8 mouse cellular contexts compared by ENCODE assay signal in genomic region chr1:73962668-73963371, GRCm38 (mm10).
DNase-seq lines count a peak whose midpoint lies in the region; ATAC-seq and TF ChIP-seq lines count a peak whose summit lies in the region.

No protein-coding gene starts in this region.

- no peaks in the 10 kb centered on the region for H3K9me3 ChIP-seq in hindbrain, embryonic 16.5 days (ENCODE audit: control insufficient read depth, low read length)
- no peaks in the 10 kb centered on the region for H3K9me3 ChIP-seq in limb, embryonic 14.5 days (ENCODE audit: control insufficient read depth, low read length)
- H3K9me3 ChIP-seq in midbrain, embryonic 14.5 days (ENCODE audit: control insufficient read depth, low read length), result no peaks in the 10 kb centered on the region

- H3K4me2 ChIP-seq in hindbrain, embryonic 16.5 days (ENCODE audit: low read length), result peak overlapping the region; percentile 35
- peak overlapping the region; percentile 41 for H3K4me2 ChIP-seq in limb, embryonic 14.5 days (replicated peaks; ENCODE audit: low read depth, low read length, severe bottlenecking)
- peak overlapping the region; percentile 32; the same call in 1 of the 2 replicates for H3K4me2 ChIP-seq in midbrain, embryonic 14.5 days (ENCODE audit: low read length)

- H3K27ac ChIP-seq in hindbrain, embryonic 16.5 days (ENCODE audit: low read depth, low read length), result peak overlapping the region; percentile 69
- peak overlapping the region; percentile 96 for H3K27ac ChIP-seq in limb, embryonic 14.5 days (replicated peaks; ENCODE audit: low read depth, low read length)
- peak overlapping the region; percentile 60; the same call in 1 of the 2 replicates for H3K27ac ChIP-seq in midbrain, embryonic 14.5 days (replicated peaks; ENCODE audit: low read depth, low read length)

- H3K9ac ChIP-seq in hindbrain, embryonic 16.5 days (ENCODE audit: low read depth, low read length), result peak overlapping the region; percentile 36; the same call in 1 of the 2 replicates
- H3K9ac ChIP-seq in limb, embryonic 14.5 days (ENCODE audit: low read depth, low read length, severe bottlenecking), result peak overlapping the region; percentile 49
- no peak overlapping the region for H3K9ac ChIP-seq in midbrain, embryonic 14.5 days (replicated peaks; ENCODE audit: low read length)

- H3K4me1 ChIP-seq in hindbrain, embryonic 16.5 days (ENCODE audit: control insufficient read depth, insufficient read depth, low read depth, low read length), result peaks cover 16% of the 10 kb centered on the region
- peaks cover 36% of the 10 kb centered on the region for H3K4me1 ChIP-seq in limb, embryonic 14.5 days (ENCODE audit: control insufficient read depth, insufficient read depth, low read length)
- peaks cover 6% of the 10 kb centered on the region; the same call in 1 of the 2 replicates for H3K4me1 ChIP-seq in midbrain, embryonic 14.5 days (ENCODE audit: control insufficient read depth, insufficient read depth, low read length)

- TF ChIP-seq POLR2A in limb, embryonic 14.5 days (IDR thresholded peaks at IDR 0.05; ENCODE audit: borderline replicate concordance, extremely low read depth, insufficient read depth, insufficient read length), result no peak

- peak; percentile 60 for ATAC-seq in common myeloid progenitor, adult 5-6 weeks (replicated peaks; ENCODE audit: low read depth, poor library complexity, severe bottlenecking)
- peak; percentile 86 for ATAC-seq in hindbrain, embryonic 16.5 days
- ATAC-seq in limb, embryonic 14.5 days (ENCODE audit: low FRiP score, low read depth), result peak; percentile 89
- ATAC-seq in midbrain, embryonic 14.5 days (ENCODE audit: low FRiP score, low TSS enrichment), result peak; percentile 80

- H3K4me3 ChIP-seq in hindbrain, embryonic 16.5 days (ENCODE audit: low read length), result peak overlapping the region; percentile 23; the same call in 1 of the 2 replicates
- H3K4me3 ChIP-seq in limb, embryonic 14.5 days (replicated peaks; ENCODE audit: low read length), result peak overlapping the region; percentile 22
- no peak overlapping the region for H3K4me3 ChIP-seq in midbrain, embryonic 14.5 days (replicated peaks; ENCODE audit: low read depth, low read length)

- peak; percentile 98 for DNase-seq in adipocyte (ENCODE audit: low spot score)
- peak; percentile 92 for DNase-seq in gastrocnemius, postnatal 25 days
- peak; percentile 93 for DNase-seq in limb, embryonic 14.5 days (ENCODE audit: low spot score)
- DNase-seq in midbrain, embryonic 14.5 days, result peak; percentile 81
- peak; percentile 45 to 84 for DNase-seq in urinary bladder, postnatal 36 days (ENCODE audit: low spot score in 2 of 2)
- no peak for DNase-seq in thymus, postnatal 25 days

- no peaks in the 10 kb centered on the region for H3K27me3 ChIP-seq in hindbrain, embryonic 16.5 days (replicated peaks; ENCODE audit: control insufficient read depth, insufficient read depth, low read length)
- H3K27me3 ChIP-seq in limb, embryonic 14.5 days (ENCODE audit: control insufficient read depth, insufficient read depth, low read length), result no peaks in the 10 kb centered on the region
- H3K27me3 ChIP-seq in midbrain, embryonic 14.5 days (ENCODE audit: control insufficient read depth, insufficient read depth, low read length), result no peaks in the 10 kb centered on the region

- no peaks in the 10 kb centered on the region for H3K36me3 ChIP-seq in hindbrain, embryonic 16.5 days (ENCODE audit: control insufficient read depth, insufficient read depth, low read length)
- H3K36me3 ChIP-seq in limb, embryonic 14.5 days (ENCODE audit: control insufficient read depth, insufficient read depth, low read length), result peaks cover 2% of the 10 kb centered on the region; the same call in 1 of the 2 replicates
- H3K36me3 ChIP-seq in midbrain, embryonic 14.5 days (ENCODE audit: control insufficient read depth, insufficient read depth, low read length), result no peaks in the 10 kb centered on the region

- WGBS in hindbrain, embryonic 16.5 days, result 16% methylated on average over 12 of the region's 12 CpGs
- WGBS in limb, embryonic 14.5 days, result 9% methylated on average over 12 of the region's 12 CpGs
- WGBS in midbrain, embryonic 14.5 days, result 8% methylated on average over 12 of the region's 12 CpGs
